Mouse (Mus musculus): ENCODE measurements around the gene Pkhd1. TPM values are rescaled to one million over a fixed set of nuclear protein-coding genes. Genes with fewer than 3 reads are reported as not detected.
"Not testable (repeated sequence)": the region's sequence is repeated elsewhere in the genome, so short reads cannot be mapped to it uniquely, and the experiment has no call there.

The Pkhd1 gene
- total RNA-seq, 2 experiments from 2014 or later = not detected

DNA sequence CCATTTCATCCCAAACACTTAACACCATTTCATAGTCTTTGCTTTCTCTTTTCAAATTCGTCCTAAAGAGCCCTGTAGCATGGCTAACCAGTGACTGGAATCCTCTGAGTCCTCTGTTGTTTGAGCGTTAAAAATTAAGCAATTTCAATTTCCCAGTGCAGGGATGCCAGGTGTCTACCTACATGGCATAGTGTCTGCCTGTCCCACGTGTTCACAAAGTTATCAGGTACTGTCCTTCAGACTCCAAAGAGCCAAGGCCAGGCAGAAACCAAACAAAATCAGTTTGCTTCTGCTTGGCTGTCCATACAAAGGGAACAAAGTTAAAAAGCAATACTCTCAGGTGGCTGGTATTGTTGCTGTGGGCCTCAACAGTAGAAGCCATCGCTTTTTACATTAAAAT is 136.0 kb downstream of the Pkhd1 start:
- no peak for DNase-seq

- DNase-seq = no peak
Measured at GRCm38 (mm10) chr1:20478695-20479094, 139.2 kb downstream of the Pkhd1 start.

DNA sequence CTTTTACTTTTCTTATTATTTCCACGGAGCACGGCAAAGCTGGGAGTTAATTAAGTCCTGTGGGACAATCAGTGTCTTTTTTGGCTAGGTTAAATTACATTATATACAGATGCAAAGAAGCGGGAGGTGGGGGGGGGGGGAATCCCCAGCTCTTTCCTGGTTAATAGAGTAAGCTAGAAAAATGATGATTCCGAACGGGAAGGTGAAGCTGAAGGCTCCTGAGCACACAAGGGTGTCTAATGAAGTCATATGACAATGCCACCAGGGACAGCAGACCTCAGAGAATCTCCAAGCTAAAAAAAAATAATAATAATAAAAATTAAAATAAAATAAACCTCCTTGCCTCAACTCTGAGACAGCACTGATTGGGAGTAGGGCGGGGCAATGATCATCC is 139.6 kb downstream of the Pkhd1 start:
- DNase-seq = no peak

DNA sequence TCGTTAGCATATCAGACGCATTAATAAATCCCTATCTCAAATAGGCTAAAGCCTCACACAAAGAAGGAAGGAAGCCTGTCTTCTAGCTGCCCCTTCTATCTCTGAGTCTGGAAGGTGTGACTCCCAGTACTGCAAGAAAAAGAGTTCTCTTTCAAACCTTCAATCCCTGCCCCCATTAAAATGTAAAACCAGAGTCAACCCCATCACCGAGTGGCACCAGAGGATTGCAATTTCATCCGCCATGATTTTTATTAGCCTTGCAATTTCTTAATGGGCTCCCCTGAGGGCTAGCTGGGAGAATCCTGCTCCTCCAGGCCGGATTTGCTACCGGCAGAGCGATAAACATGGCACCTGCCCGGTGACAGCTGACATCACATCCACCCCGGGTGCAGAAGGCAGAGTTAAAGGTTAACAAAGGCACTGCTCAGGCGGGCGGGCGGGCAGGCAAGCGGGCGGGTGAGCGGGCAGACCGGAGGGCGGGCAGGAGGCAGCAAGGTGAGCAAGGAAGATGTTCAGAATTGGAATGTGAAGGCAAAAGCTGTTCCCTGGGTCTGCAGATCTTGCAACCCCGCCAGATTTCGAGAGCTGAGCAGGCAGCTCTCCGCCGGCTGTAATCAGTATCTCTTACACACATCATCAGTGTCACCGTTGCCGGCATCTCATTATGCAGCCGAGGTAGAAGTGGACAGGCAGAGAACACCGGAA is 140.2 kb downstream of the Pkhd1 start:
- DNase-seq = no peak

DNA sequence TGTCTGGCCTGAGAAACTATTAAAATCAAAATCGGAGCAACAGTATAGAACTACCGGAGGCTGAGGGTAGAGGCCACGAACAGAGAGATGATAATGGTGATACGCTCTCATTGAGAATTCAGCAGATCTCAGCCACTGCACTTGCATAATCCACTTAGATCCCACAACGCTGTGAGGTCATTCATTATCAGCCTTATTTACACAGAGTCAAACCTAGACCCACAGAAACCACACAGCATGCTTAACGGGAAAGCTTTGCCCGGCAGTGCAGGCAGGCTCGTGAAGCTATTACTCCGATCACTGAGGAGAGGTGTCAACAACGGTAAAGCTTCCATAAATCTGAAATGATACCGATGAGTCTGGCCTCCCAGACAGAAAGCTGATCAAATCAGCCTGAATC is 147.1 kb downstream of the Pkhd1 start:
- DNase-seq = no peak

DNA sequence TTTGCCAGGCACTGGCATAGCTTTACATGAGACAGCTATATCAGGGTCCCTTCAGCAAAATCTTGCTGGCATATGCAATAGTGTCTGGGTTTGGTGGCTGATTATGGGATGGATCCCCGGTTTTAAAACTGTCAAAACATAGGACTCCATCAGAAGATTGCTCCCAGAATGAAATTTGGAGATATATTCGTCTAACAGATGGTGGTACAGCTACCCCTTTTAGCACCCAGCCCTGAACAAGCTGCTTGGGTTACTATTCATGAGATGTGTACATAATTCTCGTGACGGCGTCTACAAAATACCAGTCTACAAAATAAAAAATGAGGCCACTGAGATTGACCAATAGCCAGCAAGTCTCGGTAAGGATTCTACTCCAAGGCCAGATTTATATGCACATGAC is 147.5 kb downstream of the Pkhd1 start:
- no peak for DNase-seq

DNA sequence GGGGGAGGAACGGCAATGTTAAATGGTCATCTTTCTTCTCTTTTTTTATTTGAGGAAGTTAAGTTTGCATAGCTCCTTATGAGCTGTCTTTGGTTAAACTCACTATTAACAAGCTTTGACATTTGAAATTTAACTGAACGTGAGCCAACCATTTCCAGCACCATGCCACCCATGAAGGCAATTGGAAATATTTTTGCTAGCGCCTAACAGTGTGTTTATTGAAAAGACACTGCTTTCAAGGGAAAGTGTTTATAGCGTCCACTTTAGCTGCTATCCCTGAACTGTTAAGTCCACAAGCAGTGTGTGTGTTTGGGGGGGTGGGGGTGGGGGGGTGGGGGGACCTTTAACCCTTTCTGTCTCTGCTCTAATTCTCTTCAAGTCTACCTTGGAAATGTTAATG is 151.4 kb downstream of the Pkhd1 start:
- no peak for DNase-seq

DNA sequence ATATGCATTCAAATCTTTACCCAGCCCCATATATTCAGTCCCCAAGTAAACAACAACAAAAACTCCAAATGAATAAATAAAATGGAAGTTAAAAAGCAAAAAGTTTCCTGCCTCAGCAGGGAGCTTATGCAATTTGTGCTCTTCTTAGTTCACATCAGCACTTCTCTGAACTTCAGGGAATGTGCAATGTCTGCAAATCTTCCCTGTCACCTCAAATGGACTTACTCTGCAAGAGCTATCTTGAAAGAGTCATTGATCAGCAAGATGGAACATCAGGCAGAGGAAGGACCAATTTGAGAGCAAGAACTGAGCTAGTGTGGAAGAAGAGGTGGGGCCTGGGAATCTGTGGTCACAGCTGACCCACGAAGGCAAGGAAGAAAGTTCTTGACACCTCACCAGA is 163.2 kb downstream of the Pkhd1 start:
- DNase-seq = no peak

DNA sequence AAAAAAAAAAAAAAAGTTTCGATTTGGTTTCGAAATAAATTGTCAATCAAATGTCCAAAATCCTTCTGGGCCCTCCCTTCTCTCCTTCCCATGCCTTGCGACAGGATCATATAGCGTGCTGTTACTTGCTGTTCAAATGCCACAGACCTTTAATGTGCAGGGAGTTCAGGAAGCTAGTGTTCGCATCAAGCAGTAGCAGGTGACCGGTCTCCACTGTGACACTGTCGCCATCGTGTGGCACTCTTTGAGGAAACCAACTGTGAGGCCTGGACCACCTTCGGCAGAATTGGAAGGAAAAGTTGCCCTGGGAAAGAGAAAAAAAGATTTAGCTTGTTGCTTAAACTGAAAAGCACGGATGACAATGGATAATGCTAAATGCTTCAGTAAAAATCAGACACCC is 167.8 kb downstream of the Pkhd1 start:
- DNase-seq = peak; percentile 26

DNA sequence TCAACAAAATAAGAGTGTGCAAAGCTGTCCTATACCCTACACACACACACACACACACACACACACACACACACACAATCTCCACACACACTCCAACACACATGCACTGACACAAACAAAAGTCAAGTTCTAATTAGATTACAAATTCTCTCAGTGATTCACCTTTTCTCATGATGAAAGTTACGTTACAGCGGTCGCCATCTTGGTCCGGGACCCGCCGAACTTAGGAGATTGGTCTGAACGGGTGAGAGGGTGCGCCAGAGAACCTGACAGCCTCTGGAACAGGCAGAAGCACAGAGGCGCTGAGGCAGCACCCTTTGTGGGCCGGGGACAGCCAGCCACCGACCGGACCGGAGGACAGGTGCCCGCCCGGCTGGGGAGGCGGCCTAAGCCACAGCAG is 185.8 kb downstream of the Pkhd1 start:
- DNase-seq = not testable (repeated sequence)

- no peak for DNase-seq
Measured at GRCm38 (mm10) chr1:20429056-20429394, 188.8 kb downstream of the Pkhd1 start.

DNA sequence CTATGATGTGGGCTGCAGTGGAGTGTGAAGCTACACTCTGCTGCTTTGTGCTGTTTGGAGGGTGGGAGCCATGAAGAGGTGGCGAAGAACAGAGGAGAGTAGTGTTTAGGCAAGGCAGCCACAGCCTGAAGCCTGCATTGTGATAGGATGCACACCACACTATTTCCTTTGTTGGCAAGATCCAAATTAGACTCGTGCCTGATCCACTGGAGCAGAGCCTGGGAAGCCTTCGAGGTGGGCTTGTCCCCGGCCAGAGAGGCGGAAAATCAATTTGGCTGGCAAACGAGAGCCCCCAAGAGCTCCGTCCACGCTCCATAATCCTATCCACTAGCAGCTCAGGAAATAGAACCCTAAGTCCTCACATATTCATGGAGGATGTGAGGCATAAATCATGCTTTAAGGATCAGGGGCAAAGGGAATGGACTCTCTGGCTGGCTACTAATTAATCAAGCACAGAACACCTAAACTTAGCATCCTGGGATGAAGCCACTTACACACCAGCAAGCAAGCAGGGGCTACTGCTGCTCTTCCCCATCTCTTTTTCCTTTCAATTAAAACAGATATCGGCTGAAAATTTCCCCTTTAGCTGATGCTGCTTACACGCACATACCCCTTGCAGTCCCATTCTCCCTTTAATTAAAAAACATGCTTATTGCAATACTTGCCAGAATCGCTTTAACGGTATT is 189.4 kb downstream of the Pkhd1 start:
- DNase-seq = no peak

DNA sequence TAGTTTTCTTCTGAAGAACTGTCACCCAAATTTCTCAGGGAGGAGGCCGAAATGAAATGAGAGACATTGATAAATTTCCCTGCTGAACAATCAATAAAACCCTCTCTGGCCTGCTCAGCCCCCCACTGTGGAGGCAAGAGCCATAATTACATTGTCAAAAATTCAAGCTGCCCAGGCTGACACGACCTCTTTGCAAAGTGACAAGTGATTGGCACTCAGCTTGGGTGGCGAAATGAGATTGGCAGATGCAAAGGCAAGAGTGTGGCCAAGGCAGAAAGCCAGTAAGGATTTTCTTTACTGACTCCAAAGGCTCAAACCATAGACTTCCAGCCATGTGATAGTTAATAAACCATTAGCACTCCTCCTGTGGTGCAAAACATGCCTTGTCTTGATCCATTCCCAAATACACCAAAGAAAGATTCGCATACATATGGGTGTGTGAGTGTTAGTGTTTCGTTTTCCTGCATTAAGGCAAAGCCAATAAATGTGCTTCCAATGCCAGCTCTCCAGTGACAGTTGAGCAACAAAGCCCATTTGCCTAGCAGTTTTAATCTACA is 208.4 kb downstream of the Pkhd1 start:
- DNase-seq = no peak

DNA sequence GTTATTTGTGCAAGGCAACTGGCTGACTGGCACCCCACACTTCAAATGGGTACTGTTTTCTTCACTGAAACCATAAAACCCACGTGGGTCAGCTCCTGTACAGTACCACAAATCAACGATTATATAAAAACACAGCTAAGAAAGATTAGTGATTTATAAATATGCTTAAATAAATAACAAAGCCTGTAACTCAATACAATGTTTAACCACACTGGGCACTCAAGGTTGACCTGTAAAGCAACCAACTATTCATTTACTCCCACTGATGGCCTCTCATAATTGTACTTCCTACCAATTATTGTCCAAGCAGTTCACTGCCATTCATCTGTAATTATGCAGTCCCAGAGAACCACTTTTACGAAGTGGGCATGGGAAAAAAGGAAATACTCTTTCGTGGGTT is 219.5 kb downstream of the Pkhd1 start:
- DNase-seq = no peak

- no peak for DNase-seq
Measured at GRCm38 (mm10) chr1:20364437-20364836, 253.4 kb downstream of the Pkhd1 start.

GRCm38 (mm10) chr1:20344651-20345050 is 273.2 kb downstream of the Pkhd1 start:
- DNase-seq = no peak

- DNase-seq = peak; percentile 55
Measured at GRCm38 (mm10) chr1:20311485-20311884, 306.4 kb downstream of the Pkhd1 start.

- no peak for DNase-seq
Measured at GRCm38 (mm10) chr1:20310925-20311324, 306.9 kb downstream of the Pkhd1 start.

DNA sequence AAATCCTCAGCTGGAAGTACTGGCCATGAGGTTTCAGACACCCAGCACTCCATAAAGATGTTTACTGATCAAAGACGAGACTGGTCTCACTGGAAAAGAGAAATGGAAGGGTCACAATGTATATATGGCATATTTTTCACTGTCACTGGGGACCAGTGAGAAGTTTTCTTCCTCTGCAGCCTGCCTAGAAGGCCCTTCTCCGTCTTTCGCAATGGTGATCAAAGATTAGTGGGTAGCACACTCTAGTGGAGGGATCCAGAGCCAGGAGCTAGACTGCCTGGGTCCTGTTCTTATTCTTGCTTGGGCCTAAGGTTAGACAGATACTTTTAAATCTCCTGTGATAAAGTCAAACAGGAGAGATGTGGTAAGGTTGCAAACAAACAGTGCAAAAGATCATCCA is 311.7 kb downstream of the Pkhd1 start:
- DNase-seq = no peak

DNA sequence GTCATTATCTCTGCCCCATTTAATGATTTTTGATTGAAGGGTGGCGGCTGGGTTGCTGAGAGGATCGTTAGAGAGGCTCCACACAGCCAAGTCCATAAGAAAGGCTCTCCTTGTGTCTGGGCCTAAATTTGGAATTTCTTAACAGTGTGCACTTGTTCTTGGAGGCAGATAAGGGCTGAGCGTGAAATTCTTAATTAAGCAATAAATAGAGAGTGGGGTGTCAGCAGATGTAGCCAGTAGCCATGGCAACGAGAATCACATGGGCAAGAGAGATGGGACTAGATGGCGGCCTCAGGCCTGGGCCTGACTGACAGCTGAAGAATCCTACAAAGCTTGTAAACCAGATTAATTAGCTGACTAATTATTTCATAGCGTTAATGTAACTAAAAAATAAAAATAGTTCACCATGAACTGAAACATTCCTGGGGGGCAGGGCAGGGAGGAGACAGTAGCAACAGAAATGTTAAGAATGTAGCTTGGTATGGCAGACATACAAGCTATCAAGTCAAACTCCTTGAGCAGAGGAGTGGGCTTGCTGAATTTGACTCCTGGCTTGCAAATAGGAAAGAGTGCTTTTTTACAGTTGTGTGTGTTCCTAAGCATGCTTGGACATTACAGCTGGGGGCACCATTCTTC is 314.8 kb downstream of the Pkhd1 start:
- DNase-seq = no peak

- DNase-seq = no peak
Measured at GRCm38 (mm10) chr1:20302187-20302942, 315.5 kb downstream of the Pkhd1 start.

GRCm38 (mm10) chr1:20301631-20302030 is 316.2 kb downstream of the Pkhd1 start:
- DNase-seq = no peak

DNA sequence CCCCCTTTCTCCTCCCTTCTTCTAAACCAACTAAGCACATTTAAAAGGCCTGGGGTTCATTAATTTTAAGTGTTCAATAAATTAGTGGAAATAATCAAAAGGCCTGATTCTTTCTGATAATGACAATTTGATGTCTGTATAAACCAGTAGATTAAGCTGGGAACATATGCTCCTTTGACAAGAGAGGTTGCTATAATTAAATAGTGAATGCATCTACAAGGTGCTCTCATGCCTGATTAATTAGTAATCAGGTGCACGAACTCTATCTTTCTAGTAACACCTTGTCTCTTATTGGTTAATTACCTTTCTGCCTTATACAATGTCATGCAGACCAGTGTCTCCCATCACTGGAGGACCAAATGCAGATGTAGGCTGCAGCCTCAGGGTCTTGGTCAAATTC is 329.2 kb downstream of the Pkhd1 start:
- DNase-seq = no peak
